Mouse (Mus musculus) limb, embryonic 10.5 days (tissue): ENCODE measurements at regions not wholly inside any gene's neighbourhood (a gene's known extent, or its start where the extent isn't known, plus 50 kb on each side); places are given as distances from the start of the nearest gene placed in this dataset.
A peak's percentile ranks its signal among the peaks of the same experiment; 100 is the strongest.

Experiments used
- DNase-seq: peaks from one replicate; pipeline ENCODE4 v3.0.0-alpha.2; 2017; ENCODE audit warnings: low spot score
- H3K27ac ChIP-seq: fragments of 300-500 bp; sonication (generic); 2 replicates; pipeline ENCODE4 v1.5.1; 2016; ENCODE audit warnings: mild to moderate bottlenecking
- H3K27me3 ChIP-seq: fragments of 300-500 bp; sonication (generic); 2 replicates; pipeline ENCODE4 v1.6.1; 2016; ENCODE audit warnings: low read depth, mild to moderate bottlenecking; ENCODE audit not compliant: poor library complexity, severe bottlenecking
- H3K36me3 ChIP-seq: fragments of 300-500 bp; sonication (generic); 2 replicates; pipeline ENCODE4 v1.6.1; 2016; ENCODE audit warnings: mild to moderate bottlenecking, moderate library complexity
- H3K4me1 ChIP-seq: fragments of 300-500 bp; sonication (generic); 2 replicates; pipeline ENCODE4 v1.6.1; 2016
- H3K4me3 ChIP-seq: fragments of 300-500 bp; sonication (generic); 2 replicates; pipeline ENCODE4 v1.5.1; 2016; ENCODE audit warnings: mild to moderate bottlenecking, moderate library complexity
- H3K9me3 ChIP-seq: fragments of 300-500 bp; sonication (generic); replicated peaks from 2 replicates; pipeline ENCODE4 v1.6.1; 2016; ENCODE audit warnings: mild to moderate bottlenecking
- WGBS: fragments of 180-500 bp; shearing (Covaris S2); methylation state at CpG from one replicate; pipeline ENCODE4 v1.1.7; 2016; 5-methylcytosine and 5-hydroxymethylcytosine counted together

DNA sequence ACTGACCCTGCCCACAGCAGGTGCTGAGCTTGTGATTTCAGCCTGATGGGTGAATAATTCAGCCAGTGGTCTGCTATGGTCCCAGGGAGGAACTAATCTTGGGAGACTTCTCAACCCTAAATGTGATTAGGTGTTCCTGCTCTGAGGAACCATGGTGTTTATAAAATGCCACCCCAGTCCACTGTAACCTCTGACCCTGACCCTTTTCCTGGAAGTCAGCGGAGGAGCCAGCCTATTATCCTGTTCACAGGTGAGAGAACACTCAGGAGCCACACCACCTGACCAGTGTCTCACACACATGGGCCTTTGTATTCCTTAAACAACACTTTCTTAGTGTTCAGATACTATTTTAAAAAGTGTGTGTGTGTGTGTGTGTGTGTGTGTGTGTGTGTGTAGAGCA, 103.0 kb downstream of the 1700001O22Rik start:
- no peak for DNase-seq
- no peak overlapping the region for H3K4me3 ChIP-seq
- H3K27ac ChIP-seq = peak overlapping the region; percentile 83
- 0 out of 2 replicates have a peak, but pooled peaks cover 2% of the 10 kb centered on the region for H3K9me3 ChIP-seq
- H3K4me1 ChIP-seq = peaks cover 39% of the 10 kb centered on the region
- H3K36me3 ChIP-seq = peaks cover 4% of the 10 kb centered on the region
- no peaks in the 10 kb centered on the region for H3K27me3 ChIP-seq
- WGBS = 91% methylated on average over 1 of the region's 1 CpGs

GRCm38 (mm10) chr2:30699797-30700454, 103.5 kb downstream of the 1700001O22Rik start:
- Histone ChIP-seq H3K4me1 (peaks cover 45% of the 10 kb centered on the region), H3K4me3 (0 out of 2 replicates have a peak overlapping the region, but pooled peaks have one; percentile 6), H3K36me3 (peaks cover 4% of the 10 kb centered on the region), H3K27ac (peak overlapping the region; percentile 83), H3K27me3 (no peaks in the 10 kb centered on the region), H3K9me3 (0 out of 2 replicates have a peak, but pooled peaks cover 2% of the 10 kb centered on the region)
- WGBS = 38% methylated on average over 6 of the region's 6 CpGs
- DNase-seq = peak; percentile 69

GRCm38 (mm10) chr2:30698758-30699535, 104.1 kb downstream of the Cstad start:
- WGBS = 82% methylated on average over 6 of the region's 6 CpGs
- Histone ChIP-seq H3K27ac (peak overlapping the region; percentile 83), H3K27me3 (no peaks in the 10 kb centered on the region), H3K4me1 (peaks cover 52% of the 10 kb centered on the region), H3K4me3 (no peak overlapping the region), H3K9me3 (no peaks in the 10 kb centered on the region), H3K36me3 (no peaks in the 10 kb centered on the region)
- no peak for DNase-seq

- no peak for DNase-seq
- peak overlapping the region; percentile 62 for H3K27ac ChIP-seq
- H3K27me3 ChIP-seq = no peaks in the 10 kb centered on the region
- H3K36me3 ChIP-seq = no peaks in the 10 kb centered on the region
- H3K4me1 ChIP-seq = peaks cover 62% of the 10 kb centered on the region
- H3K9me3 ChIP-seq = no peaks in the 10 kb centered on the region
- 77% methylated on average over 2 of the region's 2 CpGs for WGBS
- no peak overlapping the region for H3K4me3 ChIP-seq
These were observed 103.0 kb downstream of the Cstad start for GRCm38 (mm10) chr2:30697851-30698250.

DNA sequence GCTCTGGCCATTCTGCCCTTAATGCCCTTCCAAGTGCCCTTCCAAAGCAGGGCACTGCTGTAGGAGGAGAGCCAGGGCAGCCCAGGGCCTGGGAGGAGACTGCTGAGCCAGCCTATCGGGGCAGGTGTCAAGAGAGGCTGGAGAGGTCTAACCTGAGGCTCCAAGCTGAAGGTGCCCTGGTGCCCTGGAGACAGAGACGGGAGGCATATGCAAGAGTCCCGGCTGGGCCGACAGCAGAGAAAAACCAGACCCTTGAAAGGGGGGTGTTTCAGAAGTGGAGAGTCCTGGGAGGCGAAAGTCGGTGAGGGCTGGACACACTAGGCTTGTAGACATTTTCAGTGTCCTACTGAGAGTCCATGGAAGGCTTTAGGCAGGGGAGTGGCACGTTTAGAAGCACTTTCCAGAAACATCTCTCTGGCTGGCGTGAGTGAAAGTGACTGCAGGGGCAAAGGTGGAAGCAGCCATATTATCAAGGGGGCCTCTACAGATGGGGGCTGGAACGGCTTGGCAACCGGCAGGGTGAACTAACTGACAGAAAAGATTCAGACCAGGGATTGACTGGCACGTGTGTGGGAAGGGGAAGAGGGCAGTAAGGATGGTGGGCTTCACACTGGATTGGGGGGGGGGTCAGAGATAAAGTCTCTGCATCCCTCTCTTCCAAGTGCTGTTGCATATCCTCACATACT, 101.1 kb downstream of the Cstad start:
- Histone ChIP-seq H3K4me3 (no peak overlapping the region), H3K36me3 (no peaks in the 10 kb centered on the region), H3K9me3 (no peaks in the 10 kb centered on the region), H3K27me3 (no peaks in the 10 kb centered on the region), H3K4me1 (peaks cover 70% of the 10 kb centered on the region), H3K27ac (peak overlapping the region; percentile 78)
- 39% methylated on average over 11 of the region's 11 CpGs for WGBS
- DNase-seq = no peak

- Histone ChIP-seq H3K4me3 (no peak overlapping the region), H3K36me3 (no peaks in the 10 kb centered on the region), H3K9me3 (no peaks in the 10 kb centered on the region), H3K4me1 (peaks cover 73% of the 10 kb centered on the region), H3K27me3 (no peaks in the 10 kb centered on the region), H3K27ac (peak overlapping the region; percentile 78)
- WGBS = 100% methylated on average over 1 of the region's 1 CpGs
- no peak for DNase-seq
These were observed 100.2 kb downstream of the Cstad start for GRCm38 (mm10) chr2:30695041-30695440.

DNA sequence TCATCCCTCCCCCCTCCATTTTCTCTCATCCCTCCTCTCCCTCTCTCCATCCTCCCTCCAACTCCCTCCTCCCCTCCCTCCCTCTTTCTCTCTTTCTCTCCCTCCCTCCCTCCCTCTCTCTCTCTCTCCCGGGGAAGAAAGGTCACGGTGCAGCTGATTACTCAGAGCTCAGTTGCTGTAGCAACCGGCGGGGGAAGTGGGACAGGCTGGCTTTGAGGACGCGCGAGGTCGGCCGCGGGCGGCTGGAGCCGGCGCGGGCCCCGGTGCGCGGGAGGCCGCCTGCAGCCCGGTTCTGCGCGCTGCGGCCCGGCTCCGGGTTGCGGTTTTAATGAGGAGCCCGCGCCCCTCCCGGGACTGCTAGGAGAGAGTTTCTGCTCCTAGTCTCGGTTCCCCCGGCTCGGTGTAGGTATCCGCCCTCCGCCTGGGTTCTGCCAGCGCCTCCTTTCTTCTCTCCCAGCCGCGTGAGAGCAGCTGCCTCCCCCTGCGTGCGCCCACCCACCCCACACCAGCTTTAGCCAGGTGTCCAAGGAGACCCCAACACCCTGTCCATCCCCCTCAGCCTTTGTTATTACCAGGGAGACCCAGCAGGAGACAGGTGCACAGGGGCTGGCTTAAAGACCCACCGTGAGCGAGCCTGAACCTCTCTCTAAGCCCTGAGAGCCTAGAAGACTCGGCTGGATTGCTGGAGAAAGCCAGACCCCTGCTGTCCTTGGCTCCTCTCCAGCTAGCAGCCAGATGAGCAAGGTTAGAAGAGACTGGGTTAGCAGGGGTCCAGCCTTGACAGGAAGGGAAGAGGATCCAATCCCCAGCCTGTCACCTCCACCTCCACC, 98.6 kb downstream of the Cstad start:
- WGBS = 1% methylated on average over 39 of the region's 41 CpGs
- Histone ChIP-seq H3K4me3 (peak overlapping the region; percentile 55), H3K27ac (peak overlapping the region; percentile 98), H3K36me3 (no peaks in the 10 kb centered on the region), H3K4me1 (peaks cover 71% of the 10 kb centered on the region), H3K27me3 (no peaks in the 10 kb centered on the region), H3K9me3 (no peaks in the 10 kb centered on the region)
- peak; percentile 88 for DNase-seq

DNA sequence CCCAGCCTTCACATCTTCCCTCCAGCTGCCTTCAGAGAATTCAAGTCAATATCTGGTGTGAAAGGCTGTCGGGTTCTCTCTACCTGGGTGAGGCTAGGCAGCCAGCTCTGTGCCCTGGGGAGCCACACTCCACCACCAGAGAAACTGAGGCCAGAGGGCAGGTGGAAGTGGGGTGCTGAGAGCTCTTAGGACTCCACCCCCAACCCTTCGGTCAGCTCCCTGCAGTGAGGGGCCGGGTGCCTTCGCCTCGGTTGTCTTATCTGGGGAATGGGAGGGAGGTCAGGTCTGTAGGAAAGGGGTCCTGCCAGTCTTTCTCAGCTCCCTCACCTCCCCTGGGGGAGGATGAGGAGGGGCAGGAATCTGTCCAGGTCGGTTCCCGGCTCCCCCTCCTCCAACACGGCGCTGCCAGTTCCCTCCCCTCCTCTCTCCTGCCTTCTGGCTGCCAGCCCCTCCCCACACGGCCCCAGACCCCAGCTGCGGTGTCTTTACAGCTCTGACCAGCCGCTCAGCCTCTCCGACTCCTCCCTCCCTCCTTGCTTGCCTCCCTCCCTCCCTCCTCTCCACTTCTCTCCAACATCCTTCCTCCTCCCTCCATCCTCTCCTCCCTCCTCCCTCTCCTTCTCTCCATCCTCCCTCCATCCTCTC, 97.8 kb downstream of the Cstad start:
- Histone ChIP-seq H3K27ac (peak overlapping the region; percentile 98), H3K9me3 (no peaks in the 10 kb centered on the region), H3K4me3 (peak overlapping the region; percentile 55), H3K27me3 (no peaks in the 10 kb centered on the region), H3K4me1 (peaks cover 74% of the 10 kb centered on the region), H3K36me3 (no peaks in the 10 kb centered on the region)
- peak; percentile 89 for DNase-seq
- under 1% methylated on average over 13 of the region's 13 CpGs for WGBS

- peaks cover 78% of the 10 kb centered on the region for H3K4me1 ChIP-seq
- no peaks in the 10 kb centered on the region for H3K36me3 ChIP-seq
- peak overlapping the region; percentile 98 for H3K27ac ChIP-seq
- peak overlapping the region; percentile 55 for H3K4me3 ChIP-seq
- WGBS = 3% methylated on average over 11 of the region's 11 CpGs
- peak; percentile 57 for DNase-seq
- no peaks in the 10 kb centered on the region for H3K27me3 ChIP-seq
- no peaks in the 10 kb centered on the region for H3K9me3 ChIP-seq
These were observed 97.2 kb downstream of the Cstad start for GRCm38 (mm10) chr2:30691857-30692560.

DNA sequence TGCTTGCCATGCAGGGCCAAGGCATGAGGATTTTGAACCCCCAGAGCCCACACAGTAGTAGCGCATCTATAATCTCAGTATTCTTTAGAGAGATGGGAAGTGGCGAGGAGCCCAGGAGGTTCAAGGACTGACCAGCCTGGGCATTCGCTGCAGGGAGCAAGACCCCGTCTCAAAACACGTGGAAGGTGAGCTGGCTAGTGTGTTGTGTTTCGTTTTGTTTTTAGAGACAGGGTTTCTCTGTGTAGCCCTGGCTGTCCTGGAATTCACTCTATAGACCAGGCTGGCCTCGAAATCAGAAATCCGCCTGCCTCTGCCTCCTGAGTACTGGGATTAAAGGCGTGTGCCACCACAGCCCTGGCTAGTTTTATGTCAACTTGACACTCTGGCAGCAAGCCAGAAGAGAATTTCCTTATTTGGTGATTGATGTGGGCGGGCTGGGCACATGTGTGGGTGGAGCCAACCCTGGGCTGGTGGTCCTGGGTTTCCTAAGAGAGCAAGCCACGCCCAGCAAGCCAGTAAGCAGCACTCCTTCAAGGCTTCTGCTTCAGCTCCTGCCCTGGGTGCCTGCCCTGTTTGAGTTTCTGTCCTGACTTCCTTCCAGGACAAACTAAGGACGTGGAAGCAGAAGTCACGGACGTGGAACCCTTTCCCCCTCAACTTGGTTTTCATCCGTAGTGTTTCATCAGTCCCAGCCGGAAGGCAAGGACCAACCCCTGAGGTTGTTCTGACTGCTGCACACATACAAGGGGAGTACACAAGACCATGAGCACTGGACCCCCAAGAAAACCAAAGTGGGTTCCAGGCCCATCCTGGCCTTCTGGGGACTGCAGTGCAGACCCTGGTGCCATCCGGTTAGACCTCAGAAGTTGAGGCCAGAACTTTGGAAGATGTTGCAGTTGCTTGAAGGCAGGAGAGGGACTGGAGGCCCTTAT, 96.4 kb downstream of the Cstad start:
- whole genome bisulfite sequencing = 89% methylated on average over 17 of the region's 17 CpGs
- no peak for DNase-seq
- H3K27me3 ChIP-seq = no peaks in the 10 kb centered on the region
- no peaks in the 10 kb centered on the region for H3K36me3 ChIP-seq
- no peak overlapping the region for H3K4me3 ChIP-seq
- peak overlapping the region; percentile 98 for H3K27ac ChIP-seq
- H3K4me1 ChIP-seq = peaks cover 84% of the 10 kb centered on the region
- no peaks in the 10 kb centered on the region for H3K9me3 ChIP-seq

DNA sequence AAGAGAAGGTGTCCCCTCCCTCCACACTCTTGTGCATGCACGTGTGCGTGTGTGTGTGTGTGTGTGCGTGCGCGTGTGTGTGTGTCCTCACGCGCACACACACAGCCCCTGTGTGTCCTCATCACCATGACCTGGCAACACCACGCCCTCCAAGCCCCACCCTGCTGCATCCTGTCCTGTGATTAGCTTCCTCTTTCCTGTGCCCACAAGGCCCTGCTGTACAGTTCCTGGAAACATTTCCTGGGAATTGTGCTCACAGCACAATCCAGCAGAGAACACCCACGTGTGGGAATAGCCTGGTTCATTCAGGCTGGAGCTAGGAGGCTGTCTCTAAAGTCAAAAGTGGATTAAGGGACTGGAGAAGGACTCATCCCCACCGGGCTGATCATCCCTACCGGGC, 95.5 kb downstream of the Cstad start:
- H3K9me3 ChIP-seq = no peaks in the 10 kb centered on the region
- 87% methylated on average over 11 of the region's 11 CpGs for WGBS
- H3K4me1 ChIP-seq = peaks cover 84% of the 10 kb centered on the region
- H3K4me3 ChIP-seq = no peak overlapping the region
- peak overlapping the region; percentile 98 for H3K27ac ChIP-seq
- DNase-seq = no peak
- no peaks in the 10 kb centered on the region for H3K27me3 ChIP-seq
- H3K36me3 ChIP-seq = no peaks in the 10 kb centered on the region
